Comparison of ENCODE assay signal across 35 mouse cellular contexts in genomic region chr11:99581051-99581450, GRCm38 (mm10). TPM values are rescaled to one million over a fixed set of nuclear protein-coding genes. Genes with fewer than 3 reads are reported as not detected.
DNase-seq lines count a peak whose midpoint lies in the region; TF ChIP-seq lines count a peak whose summit lies in the region.
"Had no signal": no experiment of that assay in that cellular context is flagged by ENCODE, and none has a peak within 500 bp of the region (broad histone marks: within the 10 kb centered on the region; RNA-seq: fewer than 3 reads in every experiment).

No protein-coding gene starts in this region.

- H3K27ac ChIP-seq in embryonic fibroblast, embryonic 13.5 days (ENCODE audit: insufficient read depth, low read length) = peak overlapping the region; percentile 98
- H3K27ac ChIP-seq: embryonic facial prominence, embryonic 12.5 days; embryonic facial prominence, embryonic 15.5 days; forebrain, embryonic 10.5 days; forebrain, embryonic 13.5 days; heart, adult 2 months; heart, embryonic 10.5 days; hindbrain, embryonic 13.5 days; intestine, embryonic 15.5 days had no signal

- no peak for TF ChIP-seq POLR2A in embryonic fibroblast, embryonic 13.5 days (IDR thresholded peaks at IDR 0.05; ENCODE audit: low read depth, low read length)

- H3K4me3 ChIP-seq in C2C12 (ENCODE audit: insufficient read depth, poor library complexity, severe bottlenecking) = no peak overlapping the region
- no peak overlapping the region for H3K4me3 ChIP-seq in embryonic fibroblast, embryonic 13.5 days (ENCODE audit: insufficient read depth, low read length)
- H3K4me3 ChIP-seq: embryonic facial prominence, embryonic 12.5 days; embryonic facial prominence, embryonic 15.5 days; erythroblast, embryonic 14.5 days; forebrain, embryonic 10.5 days; forebrain, embryonic 13.5 days; heart, adult 2 months; heart, embryonic 10.5 days; hindbrain, embryonic 13.5 days; intestine, embryonic 15.5 days had no signal

- no peaks in the 10 kb centered on the region for H3K79me2 ChIP-seq in C2C12 (ENCODE audit: control insufficient read depth, insufficient read depth)

- no peaks in the 10 kb centered on the region for H3K79me3 ChIP-seq in C2C12 (ENCODE audit: low read depth)

- H3ac ChIP-seq in C2C12 (ENCODE audit: control insufficient read depth, insufficient read length, low read depth) = no peak overlapping the region

- H3K4me1 ChIP-seq in embryonic fibroblast, embryonic 13.5 days (ENCODE audit: control insufficient read depth, insufficient read depth, low read length) = peaks cover 4% of the 10 kb centered on the region
- H3K4me1 ChIP-seq: embryonic facial prominence, embryonic 12.5 days; embryonic facial prominence, embryonic 15.5 days; forebrain, embryonic 10.5 days; forebrain, embryonic 13.5 days; heart, embryonic 10.5 days; hindbrain, embryonic 13.5 days; intestine, embryonic 15.5 days had no signal

- no peaks in the 10 kb centered on the region for H3K36me3 ChIP-seq in C2C12 (ENCODE audit: control insufficient read depth, insufficient read depth)
- H3K36me3 ChIP-seq: embryonic facial prominence, embryonic 12.5 days; embryonic facial prominence, embryonic 15.5 days; forebrain, embryonic 10.5 days; G1E; heart, embryonic 10.5 days; hindbrain, embryonic 13.5 days; intestine, embryonic 15.5 days had no signal

- TF ChIP-seq CTCF in C2C12 (IDR thresholded peaks at IDR 0.05; ENCODE audit: control insufficient read depth, insufficient read depth, insufficient read length) = no peak
- TF ChIP-seq CTCF in embryonic fibroblast, embryonic 13.5 days (IDR thresholded peaks at IDR 0.05; ENCODE audit: borderline replicate concordance, insufficient read depth, low read length) = no peak

- peak; percentile 73 for DNase-seq in 3134 (ENCODE audit: extremely low read depth, insufficient read length, low spot score)
- DNase-seq in adrenal gland, postnatal 4 days (ENCODE audit: low spot score in 2 of 2) = no peak
- DNase-seq in layer of hippocampus, postnatal 14 days (ENCODE audit: low spot score in 2 of 2) = no peak
- DNase-seq in frontal cortex, postnatal 25 days (ENCODE audit: low spot score in 2 of 2) = no peak
- DNase-seq: adrenal gland, adult 8-10 months; adrenal gland, postnatal 25 days; cerebellum, adult 18-20 months; cerebellum, adult 9-10 months; cerebellum, postnatal 14 days; forebrain, postnatal 0 days; gastrocnemius, postnatal 25 days; heart, adult 2 months; kidney, adult 11 months; kidney, adult 8-10 months had no signal

- no peaks in the 10 kb centered on the region for H3K27me3 ChIP-seq in C2C12 (ENCODE audit: control insufficient read depth, insufficient read depth, insufficient read length)
- H3K27me3 ChIP-seq: embryonic facial prominence, embryonic 12.5 days; embryonic facial prominence, embryonic 15.5 days; forebrain, embryonic 13.5 days; hindbrain, embryonic 13.5 days; intestine, embryonic 15.5 days had no signal

TF ChIP-seq in C2C12, 6 proteins besides CTCF, POLR2A, EP300 and RAD21:
- TF ChIP-seq MAX (IDR thresholded peaks at IDR 0.05) (peak; percentile 23), CEBPB (IDR thresholded peaks at IDR 0.05; ENCODE audit: low read depth) (no peak)
TF ChIP-seq in C2C12: peak in this region for 1.

RNA-seq across cellular contexts. Expression of gene Krtap1-5, which starts 0.2 kb away (rescaled TPM):
- polyA plus RNA-seq in C2C12 (2012; fragmentation: generic; extraction: Trizol) = 0.04 TPM
- polyA plus RNA-seq in embryonic fibroblast, embryonic 13.5 days (2011; ENCODE audit: insufficient read length, low read depth, missing spikeins) = not detected in 2 replicates
- total RNA-seq in adrenal gland, postnatal 4 days (2021) = not detected
- total RNA-seq in layer of hippocampus, postnatal 14 days (2021) = not detected
- total RNA-seq: adrenal gland, adult 8-10 months; adrenal gland, postnatal 25 days; CH12.LX; forebrain, postnatal 0 days; gastrocnemius, adult 8-10 months; gastrocnemius, postnatal 25 days; heart, adult 2 months; heart, postnatal 25 days; hematopoietic stem cell, adult 5-6 weeks had no signal
- polyA plus RNA-seq: activated CD4-positive, CD25-positive, alpha-beta regulatory T cell, adult 4 months; embryonic facial prominence, embryonic 12.5 days; erythroblast, embryonic 14.5 days; forebrain, embryonic 10.5 days; forebrain, embryonic 13.5 days; forebrain, postnatal 0 days; frontal cortex, adult 2 months; G1E; gonadal fat pad, adult 2 months; heart, adult 2 months; heart, embryonic 10.5 days; heart, embryonic 14.5 days; heart, postnatal 0 days; hindbrain, embryonic 13.5 days; hindbrain, embryonic 16.5 days; intestine, embryonic 15.5 days had no signal

RNA-seq across cellular contexts. Expression of gene Krtap1-4, which starts 2.4 kb away (rescaled TPM):
- polyA plus RNA-seq in C2C12 (2012; fragmentation: generic; extraction: Trizol) = not detected
- polyA plus RNA-seq in embryonic fibroblast, embryonic 13.5 days (2011; ENCODE audit: insufficient read length, low read depth, missing spikeins) = not detected in 2 replicates
- not detected for total RNA-seq in adrenal gland, postnatal 4 days (2021)
- not detected for total RNA-seq in layer of hippocampus, postnatal 14 days (2021)
- total RNA-seq: adrenal gland, adult 8-10 months; adrenal gland, postnatal 25 days; CH12.LX; forebrain, postnatal 0 days; G1E; gastrocnemius, adult 8-10 months; gastrocnemius, postnatal 25 days; heart, adult 2 months; heart, postnatal 25 days; hematopoietic stem cell, adult 5-6 weeks had no signal
- polyA plus RNA-seq: activated CD4-positive, CD25-positive, alpha-beta regulatory T cell, adult 4 months; embryonic facial prominence, embryonic 12.5 days; erythroblast, embryonic 14.5 days; forebrain, embryonic 10.5 days; forebrain, embryonic 13.5 days; forebrain, postnatal 0 days; frontal cortex, adult 2 months; G1E; gonadal fat pad, adult 2 months; heart, adult 2 months; heart, embryonic 10.5 days; heart, embryonic 14.5 days; heart, postnatal 0 days; hindbrain, embryonic 13.5 days; hindbrain, embryonic 16.5 days; intestine, embryonic 15.5 days had no signal

RNA-seq across cellular contexts. Expression of gene Krtap1-3, which starts 10.1 kb away (rescaled TPM):
- polyA plus RNA-seq in C2C12 (2012; fragmentation: generic; extraction: Trizol) = not detected
- polyA plus RNA-seq in embryonic fibroblast, embryonic 13.5 days (2011; ENCODE audit: insufficient read length, low read depth, missing spikeins) = not detected in 2 replicates
- total RNA-seq in adrenal gland, postnatal 4 days (2021) = not detected
- not detected for total RNA-seq in layer of hippocampus, postnatal 14 days (2021)
- total RNA-seq: adrenal gland, adult 8-10 months; adrenal gland, postnatal 25 days; CH12.LX; forebrain, postnatal 0 days; G1E; gastrocnemius, adult 8-10 months; gastrocnemius, postnatal 25 days; heart, adult 2 months; heart, postnatal 25 days; hematopoietic stem cell, adult 5-6 weeks had no signal
- polyA plus RNA-seq: activated CD4-positive, CD25-positive, alpha-beta regulatory T cell, adult 4 months; embryonic facial prominence, embryonic 12.5 days; erythroblast, embryonic 14.5 days; forebrain, embryonic 10.5 days; forebrain, embryonic 13.5 days; forebrain, postnatal 0 days; frontal cortex, adult 2 months; G1E; gonadal fat pad, adult 2 months; heart, adult 2 months; heart, embryonic 10.5 days; heart, embryonic 14.5 days; heart, postnatal 0 days; hindbrain, embryonic 13.5 days; hindbrain, embryonic 16.5 days; intestine, embryonic 15.5 days had no signal

RNA-seq across cellular contexts. Expression of gene Krtap3-1, which starts 14.6 kb away (rescaled TPM):
- polyA plus RNA-seq in C2C12 (2012; fragmentation: generic; extraction: Trizol) = not detected
- not detected in 2 replicates for polyA plus RNA-seq in embryonic fibroblast, embryonic 13.5 days (2011; ENCODE audit: insufficient read length, low read depth, missing spikeins)
- not detected for total RNA-seq in adrenal gland, postnatal 4 days (2021)
- total RNA-seq in layer of hippocampus, postnatal 14 days (2021) = not detected
- total RNA-seq: adrenal gland, adult 8-10 months; adrenal gland, postnatal 25 days; CH12.LX; forebrain, postnatal 0 days; G1E; gastrocnemius, adult 8-10 months; gastrocnemius, postnatal 25 days; heart, adult 2 months; heart, postnatal 25 days; hematopoietic stem cell, adult 5-6 weeks had no signal
- polyA plus RNA-seq: activated CD4-positive, CD25-positive, alpha-beta regulatory T cell, adult 4 months; embryonic facial prominence, embryonic 12.5 days; erythroblast, embryonic 14.5 days; forebrain, embryonic 10.5 days; forebrain, embryonic 13.5 days; forebrain, postnatal 0 days; frontal cortex, adult 2 months; G1E; gonadal fat pad, adult 2 months; heart, adult 2 months; heart, embryonic 10.5 days; heart, embryonic 14.5 days; heart, postnatal 0 days; hindbrain, embryonic 13.5 days; hindbrain, embryonic 16.5 days; intestine, embryonic 15.5 days had no signal

RNA-seq across cellular contexts. Expression of gene Krtap9-3, which starts 16.9 kb away (rescaled TPM):
- not detected for polyA plus RNA-seq in C2C12 (2012; fragmentation: generic; extraction: Trizol)
- polyA plus RNA-seq in embryonic fibroblast, embryonic 13.5 days (2011; ENCODE audit: insufficient read length, low read depth, missing spikeins) = not detected in 2 replicates
- not detected for total RNA-seq in adrenal gland, postnatal 4 days (2021)
- not detected for total RNA-seq in layer of hippocampus, postnatal 14 days (2021)
- total RNA-seq: adrenal gland, adult 8-10 months; adrenal gland, postnatal 25 days; CH12.LX; forebrain, postnatal 0 days; gastrocnemius, adult 8-10 months; gastrocnemius, postnatal 25 days; heart, adult 2 months; heart, postnatal 25 days; hematopoietic stem cell, adult 5-6 weeks had no signal
- polyA plus RNA-seq: activated CD4-positive, CD25-positive, alpha-beta regulatory T cell, adult 4 months; embryonic facial prominence, embryonic 12.5 days; erythroblast, embryonic 14.5 days; forebrain, embryonic 10.5 days; forebrain, embryonic 13.5 days; forebrain, postnatal 0 days; frontal cortex, adult 2 months; G1E; gonadal fat pad, adult 2 months; heart, adult 2 months; heart, embryonic 10.5 days; heart, embryonic 14.5 days; heart, postnatal 0 days; hindbrain, embryonic 13.5 days; hindbrain, embryonic 16.5 days; intestine, embryonic 15.5 days had no signal
